Mouse (Mus musculus) neutrophil, adult 5-6 weeks (primary cell): Measurements from ENCODE around the gene Dmrta2. TPM values are rescaled to one million over a fixed set of nuclear protein-coding genes. Genes with fewer than 3 reads are reported as not detected.

ENCODE experiments used
- ATAC-seq: fragments of 151-379, 151-347 bp; 2 replicates; pipeline ENCODE4 v1.8.0; 2017; ENCODE audit warnings: mild to moderate bottlenecking, moderate TSS enrichment; ENCODE audit not compliant: insufficient number of reproducible peaks, poor library complexity, low FRiP score, severe bottlenecking; ENCODE audit errors: extremely low read depth
- total RNA-seq: library from RNA; stranded (forward); fragments of 200-1000 nt; gene quantifications from 2 replicates; pipeline ENCODE4 v1.2.3, GENCODE M21; 2017

The Dmrta2 gene
- total RNA-seq, 1 experiment from 2014 or later: not detected

DNA sequence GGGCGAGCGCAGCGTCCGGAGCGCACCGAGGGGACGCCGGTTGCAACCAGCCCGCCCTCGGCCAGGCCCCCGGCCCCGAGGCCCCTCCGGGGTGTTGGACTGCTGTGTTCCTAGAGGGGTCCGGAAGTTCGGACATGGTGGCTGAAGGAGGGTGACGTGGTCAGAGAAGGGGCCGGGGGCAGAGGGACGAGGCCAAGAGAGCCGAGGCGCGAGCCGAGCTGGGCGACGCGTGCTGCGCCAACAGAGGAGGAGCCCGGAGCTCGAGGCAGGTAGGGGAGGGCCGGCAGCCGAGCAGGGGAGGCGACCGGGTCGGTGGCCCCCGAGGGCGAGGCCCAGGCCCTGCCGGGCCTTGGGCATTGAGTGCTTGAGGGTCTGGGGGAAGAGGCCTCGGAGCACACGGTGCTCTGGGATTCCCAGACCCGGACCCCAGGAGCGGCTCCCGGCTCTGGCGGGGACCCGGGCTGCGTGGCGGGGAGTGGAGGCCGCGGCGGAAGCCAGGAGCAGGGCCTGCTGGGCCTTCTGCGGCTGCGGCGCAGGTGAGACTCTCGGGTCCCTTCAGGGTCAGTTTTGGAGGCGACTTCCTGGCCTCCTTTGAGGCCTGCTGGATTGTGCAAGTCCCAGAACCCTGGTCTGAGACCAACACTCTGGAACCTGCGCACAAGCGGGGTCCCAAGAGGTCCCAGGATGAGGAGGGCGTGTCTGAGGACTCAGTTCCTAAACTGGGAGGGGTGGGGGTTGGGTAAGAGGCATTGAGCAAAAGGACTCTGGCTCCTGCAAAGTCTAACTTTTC is 410 bp downstream of the Dmrta2 start:
- no peak for ATAC-seq

DNA sequence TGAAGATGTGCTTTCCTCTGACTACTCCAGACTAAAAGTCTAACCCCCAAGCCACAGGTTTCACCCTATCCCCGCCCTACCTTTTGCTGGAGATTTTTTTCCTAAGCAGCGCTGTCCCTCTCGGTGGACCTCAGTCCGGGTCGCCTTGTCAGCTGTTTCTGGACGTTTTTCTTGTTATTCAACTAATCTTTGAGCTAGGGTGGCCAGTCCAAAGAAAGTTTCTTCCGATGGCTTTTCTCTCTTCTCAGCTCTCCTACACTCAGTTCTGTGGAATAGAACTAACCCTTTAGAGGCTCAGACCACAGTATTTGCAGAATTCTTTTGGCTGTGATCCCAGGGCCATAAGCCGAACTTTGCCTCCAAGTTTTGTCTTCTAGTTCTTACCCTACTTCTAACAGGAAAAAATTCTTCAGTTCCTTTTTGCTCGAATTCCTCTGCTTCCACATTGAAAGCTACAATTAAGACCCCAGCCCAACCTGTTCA is 1.0 kb downstream of the Dmrta2 start:
- ATAC-seq: no peak

DNA sequence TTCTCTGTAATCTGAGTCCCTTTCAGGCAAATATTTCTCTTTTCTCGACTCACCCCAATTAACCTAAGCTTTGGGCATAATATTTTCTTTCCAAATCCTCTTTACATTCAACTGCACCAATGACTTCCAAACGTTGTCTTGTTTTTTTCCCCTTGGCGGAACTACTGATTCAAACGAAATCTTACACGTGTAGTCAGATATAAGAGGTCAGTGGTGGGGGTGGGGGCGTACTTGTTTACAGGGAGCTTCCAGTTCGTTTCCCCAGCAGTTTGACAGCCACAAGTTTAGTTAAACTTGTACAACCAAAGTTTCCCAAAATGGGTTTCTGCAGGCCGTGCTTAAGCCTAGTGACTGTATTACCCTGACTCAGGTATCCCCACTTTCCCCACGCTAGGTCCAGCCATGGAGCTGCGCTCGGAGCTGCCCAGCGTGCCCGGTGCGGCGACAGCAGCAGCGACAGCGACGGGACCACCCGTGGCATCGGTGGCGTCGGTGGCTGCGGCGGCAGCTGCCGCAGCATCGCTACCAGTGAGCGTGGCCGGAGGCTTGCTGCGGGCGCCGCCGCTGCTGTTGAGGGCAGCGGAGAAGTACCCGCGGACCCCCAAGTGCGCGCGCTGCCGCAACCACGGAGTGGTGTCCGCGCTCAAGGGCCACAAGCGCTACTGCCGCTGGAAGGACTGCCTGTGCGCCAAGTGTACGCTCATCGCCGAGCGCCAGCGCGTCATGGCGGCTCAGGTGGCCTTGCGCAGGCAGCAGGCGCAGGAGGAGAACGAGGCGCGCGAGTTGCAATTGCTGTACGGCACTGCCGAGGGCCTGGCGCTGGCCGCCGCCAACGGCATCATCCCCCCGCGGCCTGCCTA is 1.8 kb downstream of the Dmrta2 start:
- ATAC-seq: no peak

DNA sequence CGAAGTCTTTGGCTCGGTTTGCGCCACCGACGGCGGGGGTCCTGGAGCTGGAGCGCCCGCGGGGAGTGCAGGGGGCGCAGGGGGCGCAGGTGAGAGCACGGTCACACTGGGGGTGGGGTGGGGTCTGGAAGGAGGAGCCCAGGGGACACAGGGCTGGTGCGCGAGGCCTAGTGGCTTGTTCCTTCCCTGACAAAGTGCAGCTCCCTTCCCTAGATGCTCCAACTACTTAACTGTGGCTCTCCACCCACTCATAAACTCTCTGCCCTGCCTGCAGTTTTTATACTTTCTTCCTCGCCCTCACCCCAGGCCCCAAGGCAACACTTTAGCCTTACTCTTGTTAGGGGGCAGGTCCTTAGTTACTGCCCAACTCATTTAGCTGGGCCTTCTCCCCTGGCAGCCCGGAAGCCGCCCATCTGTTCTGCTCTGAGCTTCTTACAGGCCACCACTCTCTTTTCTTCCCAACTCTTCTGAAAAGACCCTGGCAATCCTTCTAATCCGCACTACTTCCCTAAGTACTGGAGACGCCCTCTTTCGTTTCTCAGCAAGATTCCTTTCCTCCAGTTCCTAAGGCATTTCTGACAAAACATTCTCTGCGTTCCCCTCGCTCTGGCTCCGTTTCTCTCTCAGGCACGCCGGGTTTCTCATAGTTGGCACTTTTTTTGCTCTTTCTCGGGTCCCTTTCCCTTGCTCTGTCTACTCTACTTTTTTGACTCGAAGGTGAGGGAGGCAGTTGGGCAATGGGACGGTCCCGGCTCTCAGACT is 2.6 kb downstream of the Dmrta2 start:
- no peak for ATAC-seq

DNA sequence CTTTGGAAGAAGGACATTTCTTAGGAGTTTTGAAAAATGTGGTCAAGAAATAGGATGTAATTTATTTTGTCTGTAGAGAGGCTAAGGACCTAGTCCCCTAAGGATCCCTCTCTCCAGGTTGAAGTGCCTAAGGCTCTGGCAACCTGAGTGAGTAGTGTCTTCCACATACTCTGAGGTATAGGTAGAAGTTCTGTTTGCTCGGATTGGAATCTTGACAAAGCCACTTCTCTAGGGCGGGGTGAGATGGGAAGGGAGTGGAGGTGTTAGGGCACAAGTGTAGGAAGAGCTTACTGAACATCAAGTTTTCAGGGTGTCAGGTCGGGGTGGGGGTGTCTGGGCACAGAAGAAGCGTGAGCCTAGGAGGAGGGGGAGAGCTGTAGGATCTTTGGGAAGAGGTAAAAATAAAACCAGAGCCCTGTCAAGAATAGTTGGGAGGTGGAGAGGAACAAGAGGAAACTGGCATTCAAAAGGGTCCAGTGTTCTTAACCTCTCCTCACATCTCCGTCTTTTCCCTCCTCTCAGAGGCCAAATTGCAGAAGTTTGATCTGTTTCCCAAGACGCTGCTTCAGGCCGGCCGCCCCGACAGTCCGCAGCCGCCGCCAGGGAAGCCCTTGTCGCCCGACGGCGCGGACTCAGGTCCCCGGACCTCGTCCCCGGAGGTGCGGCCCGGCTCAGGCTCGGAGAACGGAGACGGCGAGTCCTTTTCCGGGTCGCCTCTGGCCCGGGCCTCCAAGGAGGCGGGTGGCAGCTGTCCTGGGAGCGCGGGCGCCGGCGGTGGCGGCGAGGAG is 3.4 kb downstream of the Dmrta2 start:
- ATAC-seq: no peak

DNA sequence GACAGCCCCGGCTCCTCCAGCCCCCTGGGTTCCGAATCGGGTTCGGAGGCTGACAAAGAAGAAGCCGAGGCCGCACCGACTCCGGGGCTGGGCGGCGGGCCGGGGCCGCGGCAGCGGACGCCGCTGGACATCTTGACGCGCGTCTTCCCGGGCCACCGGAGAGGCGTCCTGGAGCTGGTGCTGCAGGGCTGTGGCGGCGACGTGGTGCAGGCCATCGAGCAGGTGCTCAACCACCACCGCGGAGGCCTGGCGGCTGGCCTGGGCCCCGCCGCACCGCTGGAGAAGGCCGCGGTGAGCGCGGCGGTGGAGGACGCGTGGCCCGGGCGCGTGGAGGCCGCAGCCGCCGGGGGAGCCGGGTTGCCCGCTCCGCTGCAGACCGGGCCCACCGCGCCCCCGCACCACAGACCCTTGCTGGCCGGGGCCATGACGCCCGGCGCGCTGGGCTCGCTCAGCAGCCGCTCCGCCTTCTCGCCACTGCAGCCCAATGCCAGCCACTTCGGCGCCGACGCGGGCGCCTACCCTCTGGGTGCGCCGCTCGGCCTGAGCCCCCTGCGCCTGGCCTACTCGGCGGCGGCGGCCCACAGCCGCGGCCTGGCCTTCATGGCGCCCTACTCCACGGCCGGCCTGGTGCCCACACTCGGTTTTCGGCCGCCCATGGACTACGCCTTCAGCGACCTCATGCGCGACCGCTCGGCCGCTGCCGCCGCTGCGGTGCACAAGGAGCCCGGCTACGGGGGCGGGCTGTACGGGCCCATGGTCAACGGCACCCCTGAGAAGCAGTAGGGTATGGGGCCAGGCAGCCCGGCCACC is 4.2 kb downstream of the Dmrta2 start:
- ATAC-seq: no peak

DNA sequence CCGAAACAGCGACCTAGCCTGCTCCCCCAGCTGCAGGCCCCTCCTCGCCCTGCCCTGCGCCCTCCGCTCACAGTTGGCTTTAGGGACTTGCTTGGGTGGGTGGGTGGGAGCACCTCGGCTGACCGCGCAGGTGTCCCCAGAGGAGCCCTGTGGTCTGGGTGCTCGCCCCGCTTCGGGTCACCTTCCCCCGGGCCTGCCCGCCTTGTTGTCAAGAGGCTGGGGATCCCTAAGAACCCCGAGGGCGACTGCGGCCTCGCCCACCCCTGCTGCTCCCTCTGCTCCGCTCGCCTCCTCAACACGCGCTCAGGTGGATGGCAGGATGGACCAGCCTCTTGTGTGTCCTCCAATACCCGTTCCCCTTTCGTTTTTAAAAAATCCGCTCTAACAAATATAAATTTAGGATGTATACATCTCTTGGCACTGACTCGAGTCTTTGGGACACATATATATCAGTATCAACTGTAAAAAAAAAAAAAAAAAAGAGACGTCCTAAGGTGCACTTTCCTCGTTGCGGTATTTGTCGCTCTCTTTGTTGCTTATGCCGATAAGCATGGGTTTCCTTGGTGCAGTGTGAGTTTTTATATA is 4.9 kb downstream of the Dmrta2 start:
- no peak for ATAC-seq

DNA sequence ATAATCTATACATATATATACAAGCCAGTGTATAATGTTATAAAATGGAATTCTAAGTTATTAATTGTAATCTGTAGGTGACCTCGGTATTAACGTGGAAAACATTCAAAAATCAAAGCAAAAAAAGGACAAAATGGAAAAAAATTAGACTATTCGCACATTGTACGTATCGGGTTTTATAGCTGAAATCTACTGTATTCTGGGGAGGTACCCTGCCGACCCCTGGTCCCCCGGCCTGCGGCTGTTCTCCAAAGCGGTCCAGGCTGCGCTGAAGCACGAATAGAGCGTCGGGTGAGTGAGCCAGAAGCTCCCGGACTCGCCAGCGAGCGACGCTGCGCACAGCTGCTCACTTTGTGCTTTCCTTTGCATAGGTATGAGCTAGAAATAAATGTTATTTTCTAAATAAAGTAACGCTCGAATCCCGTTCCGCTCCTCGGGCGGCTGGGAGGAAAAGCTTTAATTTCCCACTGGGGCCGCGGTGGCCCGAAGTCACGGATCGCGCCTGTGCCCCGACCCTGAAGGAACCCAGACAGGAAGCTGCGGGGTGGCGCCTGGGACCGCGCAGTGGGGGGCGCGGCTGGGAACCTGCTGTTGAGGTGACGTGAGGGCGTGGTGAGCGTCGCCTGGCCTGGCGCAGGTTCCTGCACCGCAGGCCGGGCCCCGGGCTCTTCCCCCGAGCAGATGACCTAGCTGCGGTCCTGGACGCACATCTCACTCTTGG is 5.6 kb downstream of the Dmrta2 start:
- ATAC-seq: no peak

DNA sequence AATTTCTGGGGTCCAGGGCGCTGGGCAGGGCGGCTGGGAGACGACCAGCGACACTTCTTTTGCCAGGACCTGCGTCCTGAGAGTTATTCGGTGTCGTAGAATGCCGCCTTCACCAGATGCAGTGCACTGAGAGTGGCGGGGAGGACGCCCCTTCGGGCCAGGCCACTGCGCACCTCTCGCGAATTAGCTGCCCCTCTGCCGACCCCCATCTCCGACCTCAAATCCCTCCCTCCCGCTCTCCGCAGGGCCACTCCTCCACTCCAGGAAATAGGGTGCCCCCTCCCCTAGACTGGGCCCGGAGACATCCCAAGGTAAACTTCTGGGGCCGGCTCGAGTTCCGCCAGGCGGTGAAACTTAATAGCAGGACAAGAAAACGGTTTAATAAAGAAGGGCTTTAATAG is 6.2 kb downstream of the Dmrta2 start:
- no peak for ATAC-seq

DNA sequence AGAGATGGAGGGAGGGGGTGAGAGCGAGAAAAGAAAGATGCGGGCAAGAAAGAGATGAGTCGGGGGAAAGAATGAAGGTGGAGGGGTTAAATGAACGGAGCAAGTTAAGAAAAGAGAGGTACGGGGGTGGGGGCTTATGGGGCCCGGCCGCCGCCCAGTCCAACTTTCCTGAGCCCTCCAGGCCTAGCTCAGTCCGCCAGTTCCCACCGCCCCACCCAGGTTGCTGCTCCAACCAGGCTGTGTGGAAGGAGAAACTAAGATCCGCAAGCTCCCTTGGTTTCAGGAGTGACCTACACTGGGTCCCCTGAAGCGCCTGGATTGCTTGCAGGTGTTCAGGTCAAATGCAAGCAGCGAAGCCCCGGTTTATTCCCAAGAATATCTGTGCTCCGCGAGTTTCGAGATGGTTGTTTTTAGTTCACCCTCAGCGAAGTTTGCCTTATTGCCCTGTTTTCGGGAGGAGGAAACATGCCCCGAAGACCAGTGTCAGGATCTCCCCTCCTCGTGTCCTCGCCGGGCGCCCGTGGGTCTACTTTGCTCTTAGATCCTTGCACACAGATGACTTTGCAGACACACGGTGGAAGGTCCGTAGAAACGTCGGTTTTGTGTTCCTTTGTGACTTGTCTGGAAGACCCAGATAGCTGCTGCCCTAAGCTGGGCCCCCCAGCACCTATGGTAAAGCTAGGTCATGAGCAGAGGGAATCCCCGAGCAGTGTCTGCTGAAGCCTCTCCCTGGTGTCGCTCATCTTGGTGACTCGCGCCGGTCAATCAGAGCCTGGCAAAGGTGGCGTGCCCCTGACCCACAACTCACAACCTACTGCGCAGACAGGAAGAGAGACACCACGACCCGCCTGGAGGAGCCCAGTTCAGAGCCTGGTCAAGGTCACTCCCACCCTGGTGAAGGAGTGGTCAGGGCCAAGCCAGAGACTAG is 6.9 kb downstream of the Dmrta2 start:
- ATAC-seq: no peak

DNA sequence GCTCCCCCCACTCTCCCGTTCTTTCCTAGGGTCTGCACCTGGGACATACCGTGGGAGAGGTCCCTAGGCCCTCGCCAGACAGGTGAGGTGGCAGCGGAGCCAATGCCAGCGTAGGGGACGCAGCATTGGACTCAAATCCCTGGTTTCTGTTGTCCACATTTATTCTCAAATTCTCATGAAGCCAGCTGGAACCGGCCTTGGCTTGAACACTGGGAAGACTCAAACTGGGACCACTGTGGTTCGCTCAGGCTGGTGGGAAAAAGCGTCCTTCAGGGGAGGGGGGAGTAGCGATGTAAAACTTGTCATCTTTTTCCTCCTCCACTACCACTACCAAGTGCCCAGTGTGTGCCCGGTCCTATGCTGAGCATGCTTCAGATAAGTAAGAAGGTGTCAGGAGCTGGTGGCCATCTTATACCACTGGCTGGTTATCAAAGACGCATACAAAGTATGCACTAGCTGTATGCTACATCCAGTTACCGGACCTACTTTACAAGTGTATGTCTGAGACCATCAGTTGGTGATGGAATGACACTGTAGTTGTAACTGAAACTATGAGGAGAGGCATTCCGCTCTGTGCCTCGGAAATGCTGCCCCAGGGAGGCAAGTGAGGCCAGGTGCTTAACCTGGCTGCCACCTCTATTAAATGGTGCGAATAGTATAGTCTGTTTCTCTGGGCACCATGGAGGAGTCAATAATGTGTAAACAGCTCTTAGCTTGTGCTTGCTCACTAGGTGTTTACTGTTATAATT is 7.7 kb downstream of the Dmrta2 start:
- ATAC-seq: no peak

DNA sequence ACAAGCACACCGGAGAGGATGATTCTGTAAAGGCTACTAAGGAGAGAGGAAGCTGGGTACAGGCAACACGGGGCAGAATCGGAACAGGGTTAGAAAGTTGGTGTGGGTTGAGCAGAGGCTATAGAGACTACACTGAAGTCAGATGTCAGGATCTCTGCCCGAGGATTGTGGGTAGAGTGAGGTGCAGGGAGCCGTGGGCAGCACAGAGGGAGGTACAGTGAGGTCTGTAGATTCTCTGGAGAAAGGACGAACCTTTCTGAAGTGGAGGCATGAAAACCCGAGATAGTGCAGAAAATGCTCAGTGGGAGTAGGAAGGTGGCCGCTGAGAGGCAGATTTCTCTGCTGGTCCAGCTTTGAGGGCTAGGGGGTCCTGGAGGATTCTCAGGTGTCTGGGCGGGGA is 8.4 kb downstream of the Dmrta2 start:
- ATAC-seq: no peak

DNA sequence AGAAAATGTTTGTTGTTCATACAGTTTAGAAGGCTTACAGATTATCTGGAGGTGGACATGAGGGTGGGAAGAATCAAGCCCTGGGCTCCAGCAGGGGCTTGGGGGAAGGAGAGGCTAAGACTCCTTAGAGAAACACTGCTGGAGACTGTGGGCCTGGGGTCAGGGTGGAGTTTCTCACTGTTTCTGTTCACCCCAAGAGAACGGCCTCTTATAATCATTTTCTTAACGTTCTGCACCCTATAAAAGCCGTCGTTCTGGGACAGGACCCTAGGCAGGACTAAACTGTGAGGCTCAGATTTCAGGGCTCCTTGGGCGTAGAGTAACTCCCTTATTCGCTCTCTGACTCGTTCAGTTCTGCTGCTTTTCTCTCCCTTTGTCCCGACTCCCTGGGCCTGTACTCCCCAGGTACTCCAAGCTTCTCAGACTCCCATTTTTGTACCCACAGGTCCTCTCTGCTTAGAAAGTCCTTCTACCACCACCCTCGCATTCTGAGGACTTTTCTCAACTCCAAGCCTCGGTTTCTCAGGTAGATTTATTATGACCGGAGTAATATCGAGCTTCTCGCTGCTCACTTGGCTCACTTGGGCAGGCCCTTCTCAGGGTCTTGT is 9.0 kb downstream of the Dmrta2 start:
- no peak for ATAC-seq

DNA sequence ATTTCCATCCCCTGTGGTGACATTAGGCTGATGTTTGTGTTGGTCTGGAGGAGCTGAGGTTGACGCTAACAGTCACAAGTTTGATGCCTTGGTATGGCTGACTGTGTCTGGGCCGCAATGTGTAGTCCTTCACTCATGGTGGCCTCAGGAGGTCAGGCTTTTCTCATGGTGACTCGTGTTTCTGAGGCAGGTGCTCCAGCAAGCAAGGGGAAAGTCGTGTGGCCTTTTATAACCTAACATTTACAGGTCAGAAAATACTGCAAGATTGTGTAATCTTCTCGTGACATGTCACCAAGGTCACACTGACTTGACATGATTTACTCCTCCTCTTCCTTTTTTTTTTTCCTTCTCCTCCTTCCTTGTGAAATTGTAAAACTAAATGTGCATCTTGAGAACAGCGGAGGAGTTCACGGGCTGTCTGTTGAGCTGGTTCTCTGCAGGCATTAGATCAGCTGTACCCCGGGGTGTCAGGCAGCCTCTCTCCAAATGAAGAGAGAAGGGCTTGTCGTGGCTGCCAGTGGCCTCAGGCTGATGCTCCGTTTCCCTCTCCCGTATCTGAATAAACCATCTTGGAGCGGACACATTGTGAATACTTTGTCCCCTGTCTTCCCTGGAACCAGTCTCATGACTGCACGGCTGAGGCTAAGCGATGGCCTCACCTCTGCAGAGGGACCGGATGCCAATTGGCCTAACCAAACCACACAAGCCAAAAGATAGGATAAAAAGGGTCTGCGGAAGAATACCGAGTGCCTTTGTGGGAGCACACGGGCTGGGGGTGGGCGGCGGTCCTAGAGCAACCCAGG is 9.9 kb downstream of the Dmrta2 start:
- no peak for ATAC-seq
